22 mouse cellular contexts compared by ENCODE assay signal in the genomic region with DNA sequence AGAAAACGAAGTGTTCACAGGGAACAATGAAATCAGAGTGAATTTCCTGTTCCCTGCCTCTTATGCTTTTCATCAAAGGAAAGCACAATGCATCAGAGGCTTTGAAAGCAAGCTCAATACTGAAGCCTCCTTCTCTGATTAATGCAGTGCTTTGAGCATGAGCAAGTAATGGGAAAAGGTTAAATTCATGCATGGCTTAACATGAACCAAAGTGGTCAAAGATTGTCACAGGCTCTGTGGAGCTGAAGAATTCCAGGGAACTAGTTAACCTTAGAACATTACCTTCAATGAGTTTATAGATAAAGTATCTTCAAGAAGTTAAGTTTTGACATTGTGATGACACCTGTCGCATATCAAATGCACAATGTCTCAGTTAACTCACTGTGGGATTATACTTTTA.
DNase-seq lines count a peak whose midpoint lies in the region; ATAC-seq and TF ChIP-seq lines count a peak whose summit lies in the region.
"Had no signal": no experiment of that assay in that cellular context is flagged by ENCODE, and none has a peak within 500 bp of the region (broad histone marks: within the 10 kb centered on the region; RNA-seq: fewer than 3 reads in every experiment).

No protein-coding gene starts in this region.

- no peaks in the 10 kb centered on the region for H3K4me1 ChIP-seq in forebrain, embryonic 14.5 days (ENCODE audit: control insufficient read depth, insufficient read depth, low read length)
- H3K4me1 ChIP-seq in forebrain, embryonic 15.5 days = no peaks in the 10 kb centered on the region
- H3K4me1 ChIP-seq in kidney, embryonic 15.5 days = no peaks in the 10 kb centered on the region
- peaks cover 6% of the 10 kb centered on the region; the same call in 1 of the 2 replicates for H3K4me1 ChIP-seq in kidney, embryonic 16.5 days (ENCODE audit: insufficient read depth, low read length)
- H3K4me1 ChIP-seq: heart, embryonic 15.5 days; hindbrain, embryonic 15.5 days; intestine, embryonic 15.5 days; liver, embryonic 13.5 days; neural tube, embryonic 12.5 days had no signal

- intact Hi-C loops in left cerebral cortex, adult 2 months (cut with DNase I) = no loop called here

- no peaks in the 10 kb centered on the region for H3K9me3 ChIP-seq in forebrain, embryonic 14.5 days (replicated peaks; ENCODE audit: control insufficient read depth, low read length)
- H3K9me3 ChIP-seq in forebrain, embryonic 15.5 days = no peaks in the 10 kb centered on the region
- no peaks in the 10 kb centered on the region for H3K9me3 ChIP-seq in kidney, embryonic 15.5 days (replicated peaks)
- H3K9me3 ChIP-seq in kidney, embryonic 16.5 days (ENCODE audit: low read length) = no peaks in the 10 kb centered on the region
- H3K9me3 ChIP-seq: heart, embryonic 15.5 days; hindbrain, embryonic 15.5 days; intestine, embryonic 15.5 days; liver, embryonic 13.5 days; neural tube, embryonic 12.5 days had no signal

- H3K9ac ChIP-seq in forebrain, embryonic 14.5 days (ENCODE audit: low read length) = no peak overlapping the region
- no peak overlapping the region for H3K9ac ChIP-seq in forebrain, embryonic 15.5 days (replicated peaks)
- no peak overlapping the region for H3K9ac ChIP-seq in kidney, embryonic 15.5 days
- H3K9ac ChIP-seq in kidney, embryonic 16.5 days (replicated peaks; ENCODE audit: low read length) = no peak overlapping the region
- H3K9ac ChIP-seq: heart, embryonic 15.5 days; hindbrain, embryonic 15.5 days; intestine, embryonic 15.5 days; liver, embryonic 13.5 days; lung, embryonic 14.5 days; neural tube, embryonic 12.5 days had no signal

- no peak overlapping the region for H3K4me3 ChIP-seq in forebrain, embryonic 14.5 days (ENCODE audit: low read depth, low read length)
- no peak overlapping the region for H3K4me3 ChIP-seq in forebrain, embryonic 15.5 days
- no peak overlapping the region for H3K4me3 ChIP-seq in kidney, embryonic 15.5 days (replicated peaks)
- no peak overlapping the region for H3K4me3 ChIP-seq in kidney, embryonic 16.5 days (ENCODE audit: low read length)
- no peak overlapping the region for H3K4me3 ChIP-seq in left cerebral cortex, adult 2 months
- H3K4me3 ChIP-seq: gastrocnemius, adult 2 months; heart, embryonic 15.5 days; hindbrain, embryonic 15.5 days; intestine, embryonic 15.5 days; liver, embryonic 13.5 days; neural tube, embryonic 12.5 days had no signal

- peak; percentile 23; the same call in 1 of the 2 replicates for ATAC-seq in forebrain, embryonic 14.5 days
- no peak for ATAC-seq in forebrain, embryonic 15.5 days (replicated peaks)
- peak; percentile 75 for ATAC-seq in kidney, embryonic 15.5 days (replicated peaks; ENCODE audit: low FRiP score)
- ATAC-seq in kidney, embryonic 16.5 days (ENCODE audit: low FRiP score, low TSS enrichment) = peak; percentile 70; the same call in 1 of the 2 replicates
- ATAC-seq: CD4-positive, CD25-positive, alpha-beta regulatory T cell, adult 4 months; intestine, embryonic 15.5 days had no signal

- H3K4me2 ChIP-seq in forebrain, embryonic 14.5 days (ENCODE audit: low read length) = no peak overlapping the region
- H3K4me2 ChIP-seq in forebrain, embryonic 15.5 days (replicated peaks) = no peak overlapping the region
- no peak overlapping the region for H3K4me2 ChIP-seq in kidney, embryonic 15.5 days
- no peak overlapping the region for H3K4me2 ChIP-seq in kidney, embryonic 16.5 days (replicated peaks; ENCODE audit: low read depth, low read length)
- H3K4me2 ChIP-seq: heart, embryonic 15.5 days; hindbrain, embryonic 15.5 days; intestine, embryonic 15.5 days; liver, embryonic 13.5 days; lung, embryonic 14.5 days; neural tube, embryonic 12.5 days had no signal

- no peaks in the 10 kb centered on the region for H3K36me3 ChIP-seq in forebrain, embryonic 14.5 days (ENCODE audit: control insufficient read depth, insufficient read depth, low read length)
- no peaks in the 10 kb centered on the region for H3K36me3 ChIP-seq in forebrain, embryonic 15.5 days
- H3K36me3 ChIP-seq in kidney, embryonic 15.5 days = no peaks in the 10 kb centered on the region
- no peaks in the 10 kb centered on the region for H3K36me3 ChIP-seq in kidney, embryonic 16.5 days (ENCODE audit: insufficient read depth, low read length)
- H3K36me3 ChIP-seq: heart, embryonic 15.5 days; hindbrain, embryonic 15.5 days; intestine, embryonic 15.5 days; liver, embryonic 13.5 days; neural tube, embryonic 12.5 days had no signal

- TF ChIP-seq CTCF in left cerebral cortex, adult 2 months (IDR thresholded peaks at IDR 0.05) = no peak

- H3K27ac ChIP-seq in forebrain, embryonic 14.5 days (ENCODE audit: low read depth, low read length) = no peak overlapping the region
- H3K27ac ChIP-seq in forebrain, embryonic 15.5 days (replicated peaks) = no peak overlapping the region
- 0 out of 2 replicates have a peak overlapping the region, but pooled peaks have one; percentile 37 for H3K27ac ChIP-seq in kidney, embryonic 15.5 days
- H3K27ac ChIP-seq in kidney, embryonic 16.5 days (ENCODE audit: low read length) = peak overlapping the region; percentile 50; the same call in 1 of the 2 replicates
- H3K27ac ChIP-seq in left cerebral cortex, adult 2 months = no peak overlapping the region
- H3K27ac ChIP-seq: gastrocnemius, adult 2 months; heart, embryonic 15.5 days; hindbrain, embryonic 15.5 days; intestine, embryonic 15.5 days; liver, embryonic 13.5 days; neural tube, embryonic 12.5 days had no signal

- DNase-seq in forebrain, embryonic 14.5 days (ENCODE audit: low spot score) = peak; percentile 15
- DNase-seq in kidney, postnatal 4 days = no peak
- DNase-seq in adipocyte (ENCODE audit: low spot score) = no peak
- DNase-seq in left cerebral cortex, adult 2 months (ENCODE audit: extremely low spot score in 1 of 2, low spot score in 2 of 2) = no peak
- DNase-seq: adrenal gland, postnatal 36 days; cerebellum, adult 11-12 months; cerebellum, postnatal 10 days; gastrocnemius, adult 2 months; heart, postnatal 36 days; layer of hippocampus, postnatal 36 days; liver, embryonic 13.5 days; lung, embryonic 14.5 days; midbrain, embryonic 14.5 days; thymus, postnatal 14 days had no signal

- no peaks in the 10 kb centered on the region for H3K27me3 ChIP-seq in forebrain, embryonic 14.5 days (replicated peaks; ENCODE audit: control insufficient read depth, insufficient read depth, low read length)
- no peaks in the 10 kb centered on the region for H3K27me3 ChIP-seq in forebrain, embryonic 15.5 days
- H3K27me3 ChIP-seq in kidney, embryonic 15.5 days = no peaks in the 10 kb centered on the region
- no peaks in the 10 kb centered on the region for H3K27me3 ChIP-seq in kidney, embryonic 16.5 days (ENCODE audit: insufficient read depth, low read length)
- H3K27me3 ChIP-seq: heart, embryonic 15.5 days; hindbrain, embryonic 15.5 days; intestine, embryonic 15.5 days; liver, embryonic 13.5 days; neural tube, embryonic 12.5 days had no signal

- 23% methylated on average over 2 of the region's 2 CpGs for WGBS in forebrain, embryonic 14.5 days
- WGBS in forebrain, embryonic 15.5 days = 29% methylated on average over 2 of the region's 2 CpGs
- WGBS in kidney, embryonic 15.5 days = 64% methylated on average over 2 of the region's 2 CpGs
- 51% methylated on average over 2 of the region's 2 CpGs for WGBS in kidney, embryonic 16.5 days

Comparison
In these comparisons a context has a peak if more than half of its experiments do, and no peak if none do; other contexts are left out.
1. H3K27ac ChIP-seq: peak in kidney, embryonic 15.5 days (single experiment) and kidney, embryonic 16.5 days (single experiment); none in forebrain, embryonic 14.5 days (single experiment), forebrain, embryonic 15.5 days (single experiment) and left cerebral cortex, adult 2 months (single experiment).